Mouse (Mus musculus) NIH3T3 (cell line): Measurements from ENCODE around the gene Dcaf8.
A peak's percentile ranks its signal among the peaks of the same experiment; 100 is the strongest.

Source experiments
- DNase-seq: peaks from one replicate; pipeline ENCODE4 v3.0.0-alpha.2; 2012; ENCODE audit warnings: low read depth

The Dcaf8 gene

DNA sequence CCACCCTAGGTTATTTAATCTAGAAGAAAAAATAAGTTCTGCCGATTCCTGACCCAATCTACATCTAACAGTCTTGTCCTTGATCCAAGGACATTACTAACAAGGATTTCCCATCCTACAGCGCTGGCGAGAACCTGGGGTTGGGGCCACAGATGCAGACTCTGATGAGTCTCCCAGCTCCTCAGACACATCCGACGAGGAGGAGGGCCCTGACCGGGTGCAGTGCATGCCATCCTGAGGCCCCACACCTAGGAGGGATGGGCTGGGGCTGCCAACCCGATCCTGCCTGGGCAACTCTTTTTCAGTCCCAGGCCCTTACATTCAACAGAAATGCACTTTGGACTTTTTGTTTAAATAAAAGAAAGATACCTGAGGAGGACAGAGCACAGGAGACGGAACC is 46.6 kb downstream of the Dcaf8 start:
- no peak for DNase-seq

DNA sequence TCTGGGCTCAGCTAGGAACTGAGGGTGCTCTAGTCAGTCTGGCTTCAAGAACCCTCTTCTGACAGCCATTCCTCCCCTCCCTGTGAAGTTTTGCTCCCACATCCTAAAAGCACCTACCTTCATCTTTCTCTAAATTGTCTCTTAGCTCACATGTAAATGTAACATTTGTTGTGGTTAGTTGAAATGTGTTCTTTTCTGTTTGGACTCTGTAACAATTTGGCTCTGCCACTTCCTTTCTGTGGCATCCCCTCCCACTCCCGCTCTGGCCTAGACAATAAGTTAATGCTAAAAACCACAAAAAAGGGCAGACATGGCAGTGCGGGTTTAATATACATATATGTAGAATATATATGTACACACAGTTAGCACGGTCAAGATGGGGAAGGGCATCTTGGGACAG is 49.3 kb downstream of the Dcaf8 start:
- no peak for DNase-seq

DNA sequence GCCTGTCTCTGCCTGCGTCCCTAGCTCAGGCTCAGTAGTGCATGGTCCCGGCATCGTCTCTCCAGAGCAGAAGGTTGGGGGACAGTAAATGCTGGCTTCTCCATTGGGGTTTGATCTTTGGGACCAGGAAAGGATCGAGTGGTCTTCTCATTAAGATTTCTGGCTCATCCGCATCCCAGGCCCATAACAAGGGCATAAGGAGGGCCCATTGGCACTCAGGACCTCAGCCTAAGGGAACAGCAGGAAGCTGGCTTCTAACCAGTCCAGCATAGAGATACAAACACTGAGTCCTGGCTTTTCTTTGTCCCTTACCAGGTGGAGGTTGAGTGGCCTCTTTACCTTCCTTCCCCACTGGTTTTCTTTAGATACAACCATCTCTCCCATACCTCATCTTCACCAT is 50.0 kb downstream of the Dcaf8 start:
- no peak for DNase-seq

DNA sequence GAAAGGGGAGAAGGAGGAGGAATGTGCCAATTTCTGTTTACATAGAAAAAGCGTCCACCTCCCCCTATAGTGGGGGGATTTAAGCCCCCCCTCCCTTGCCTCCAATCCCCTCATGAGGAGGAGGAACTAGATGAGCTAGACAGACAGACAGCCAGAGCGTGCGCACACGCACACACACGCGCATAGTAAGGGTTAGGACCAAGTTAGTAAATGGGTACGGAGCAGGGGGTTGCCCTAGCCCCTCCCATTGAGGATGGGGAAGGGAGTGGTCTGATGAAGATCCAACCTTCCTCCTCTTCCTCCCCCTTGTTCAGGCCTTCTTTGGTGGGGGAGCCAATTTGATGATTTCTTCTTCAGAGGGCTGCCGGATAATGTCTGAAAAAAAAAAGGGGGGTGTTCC is 50.4 kb downstream of the Dcaf8 start:
- DNase-seq = no peak

DNA sequence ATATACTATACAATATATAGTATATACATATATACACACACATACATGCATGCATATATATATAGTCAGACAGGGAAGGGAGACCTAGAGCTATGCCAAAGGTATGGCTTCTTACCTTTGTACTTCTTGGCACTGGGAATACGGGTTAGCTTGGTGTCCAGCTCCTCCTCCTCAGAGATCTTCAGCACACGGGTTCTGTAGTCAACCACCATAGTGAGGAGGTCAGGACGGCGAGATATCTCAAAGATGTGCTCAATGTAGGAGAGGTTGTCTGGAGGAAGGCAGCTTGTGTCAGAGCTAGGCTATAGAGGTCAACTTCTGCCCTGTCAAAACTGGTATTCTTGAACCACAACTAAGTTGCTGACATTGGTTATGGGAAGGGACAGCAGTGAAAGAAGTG is 51.1 kb downstream of the Dcaf8 start:
- no peak for DNase-seq

DNA sequence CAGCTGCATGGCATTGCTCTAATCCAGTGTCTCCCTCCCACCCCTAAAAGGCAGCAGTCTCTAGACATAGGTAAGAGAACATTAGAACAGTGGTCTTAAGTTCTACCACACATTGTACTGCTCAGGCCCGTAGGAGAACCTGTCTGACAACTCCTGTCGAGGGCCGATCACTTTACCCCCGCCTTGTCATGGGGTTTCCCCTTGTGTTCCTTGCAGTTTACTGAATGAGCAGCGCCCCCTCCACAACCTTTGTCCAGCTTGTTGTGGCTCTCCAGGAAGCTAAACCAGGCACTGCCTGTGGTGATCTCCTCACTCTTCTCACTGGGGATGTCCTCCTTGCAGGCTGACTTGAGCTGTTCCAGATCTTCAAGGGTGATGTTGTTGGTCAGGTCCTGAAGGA is 52.3 kb downstream of the Dcaf8 start:
- DNase-seq = no peak

DNA sequence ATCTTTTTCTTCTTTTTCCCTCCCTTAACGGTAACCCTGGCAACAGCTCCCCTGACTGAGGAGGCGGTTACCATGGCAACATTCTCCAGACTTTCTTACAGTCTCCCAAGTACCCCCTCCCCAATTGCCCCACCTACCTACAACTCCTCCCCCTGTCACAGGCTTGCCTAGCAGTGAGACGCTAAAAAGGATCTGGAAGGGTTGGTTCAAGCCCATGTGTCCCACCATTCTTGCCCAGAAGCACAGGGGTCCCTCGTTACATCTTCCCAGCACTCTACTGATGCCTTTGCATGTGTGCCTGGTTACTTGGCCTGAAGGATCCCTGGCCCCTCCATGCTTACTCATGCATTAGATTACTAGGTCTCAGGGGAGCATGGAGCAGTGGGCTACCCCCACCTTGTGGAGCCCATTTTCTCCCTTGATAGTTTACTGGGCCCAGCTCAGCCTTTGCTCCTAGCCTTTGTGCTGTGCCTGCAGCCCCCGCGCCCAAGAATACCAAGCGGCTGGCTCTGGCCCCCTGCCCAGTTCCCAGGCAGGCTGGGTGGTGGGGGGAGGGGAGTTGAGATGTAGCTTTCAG is 53.1 kb downstream of the Dcaf8 start:
- DNase-seq = peak; percentile 41

DNA sequence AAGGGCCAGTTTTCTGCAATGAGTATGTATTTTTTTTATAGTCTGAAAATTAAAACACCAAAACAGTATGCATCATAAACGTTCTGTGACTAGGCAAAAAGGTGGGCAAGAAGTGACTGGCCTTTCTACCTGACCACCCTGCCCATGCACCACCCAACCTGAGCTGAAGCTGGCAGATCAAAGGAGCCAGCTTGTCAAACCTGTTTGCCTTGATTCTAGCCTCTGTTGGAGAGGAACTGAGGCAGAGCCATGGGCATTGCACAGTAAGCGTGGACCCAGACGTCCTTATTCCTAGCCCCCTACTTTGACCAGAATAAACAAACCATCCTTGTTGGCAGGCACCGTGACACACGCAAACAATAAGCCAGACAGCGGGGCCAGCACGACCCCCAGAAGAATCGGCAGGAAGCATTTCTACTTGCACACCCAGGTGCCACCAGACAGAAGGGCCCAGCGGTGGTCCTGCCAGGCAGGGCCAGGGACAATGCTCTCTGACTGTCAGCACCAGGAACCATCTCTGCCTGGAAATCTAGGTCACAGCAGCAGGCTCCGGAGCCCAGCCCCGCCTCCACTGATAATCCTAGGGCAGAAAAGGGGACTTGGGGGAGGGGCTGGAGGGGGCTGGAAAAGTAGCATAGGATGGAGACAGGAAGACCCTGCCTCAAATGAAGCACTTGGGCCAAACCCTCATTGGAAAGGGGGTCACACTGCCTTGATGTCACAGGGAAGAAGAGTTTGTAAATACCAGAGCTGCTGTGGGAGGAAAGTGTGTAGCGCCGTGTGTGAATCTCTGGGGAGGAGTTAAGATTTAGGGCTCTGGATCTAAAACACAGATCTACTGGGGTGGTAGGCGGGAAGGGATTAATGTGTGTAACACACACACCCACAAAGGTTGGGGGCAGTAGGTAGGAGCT is 54.3 kb downstream of the Dcaf8 start:
- DNase-seq = no peak

DNA sequence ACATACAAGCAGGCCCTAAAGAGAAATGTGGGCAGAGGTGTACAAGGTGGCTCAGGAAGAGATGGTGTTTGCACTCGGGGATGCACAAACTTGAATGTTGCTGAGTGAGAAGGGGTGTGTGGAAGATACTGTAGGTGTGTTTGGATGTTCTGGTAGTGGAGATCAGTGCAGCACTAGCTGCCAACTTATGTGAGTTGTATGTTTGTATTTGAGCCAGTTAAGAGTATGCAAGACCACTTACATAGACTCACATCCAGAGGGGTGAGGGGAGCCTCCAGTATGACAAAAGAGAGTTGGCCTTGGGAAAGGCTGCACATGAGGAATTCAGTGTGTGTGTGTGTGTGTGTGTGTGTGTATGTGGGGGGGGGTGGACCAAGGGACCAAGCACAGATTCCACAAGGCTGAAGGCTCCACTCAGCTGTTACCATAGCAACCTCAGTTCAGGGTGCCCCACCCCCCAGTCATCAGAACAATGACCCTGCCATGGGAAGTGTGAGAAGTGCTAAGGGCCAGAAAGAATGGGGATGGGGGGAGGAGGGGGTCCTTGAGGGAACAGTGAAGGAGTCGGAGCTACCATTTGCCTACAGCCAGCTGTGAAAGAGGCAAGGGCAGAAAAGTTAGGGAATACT is 55.1 kb downstream of the Dcaf8 start:
- DNase-seq = no peak

DNA sequence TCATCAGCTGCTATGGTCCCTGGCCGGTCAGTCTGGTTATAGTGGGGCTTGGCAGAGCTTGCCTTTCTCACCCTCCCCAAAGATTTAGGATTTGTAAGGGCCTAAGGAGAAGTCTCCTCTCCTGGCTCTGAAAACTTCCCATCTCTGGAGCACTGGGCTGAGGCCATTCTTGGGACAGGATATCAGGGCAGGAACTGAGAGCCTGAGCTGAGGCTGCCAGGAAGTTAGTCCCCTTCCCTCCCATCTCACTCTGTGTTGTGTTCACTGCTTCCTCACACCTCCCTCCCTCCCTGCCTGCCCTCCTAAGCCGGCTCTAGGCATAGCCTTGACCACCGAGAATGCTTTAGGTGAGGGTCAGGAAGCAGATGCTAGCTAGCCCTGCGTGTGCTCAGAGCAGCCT is 55.7 kb downstream of the Dcaf8 start:
- DNase-seq = no peak

DNA sequence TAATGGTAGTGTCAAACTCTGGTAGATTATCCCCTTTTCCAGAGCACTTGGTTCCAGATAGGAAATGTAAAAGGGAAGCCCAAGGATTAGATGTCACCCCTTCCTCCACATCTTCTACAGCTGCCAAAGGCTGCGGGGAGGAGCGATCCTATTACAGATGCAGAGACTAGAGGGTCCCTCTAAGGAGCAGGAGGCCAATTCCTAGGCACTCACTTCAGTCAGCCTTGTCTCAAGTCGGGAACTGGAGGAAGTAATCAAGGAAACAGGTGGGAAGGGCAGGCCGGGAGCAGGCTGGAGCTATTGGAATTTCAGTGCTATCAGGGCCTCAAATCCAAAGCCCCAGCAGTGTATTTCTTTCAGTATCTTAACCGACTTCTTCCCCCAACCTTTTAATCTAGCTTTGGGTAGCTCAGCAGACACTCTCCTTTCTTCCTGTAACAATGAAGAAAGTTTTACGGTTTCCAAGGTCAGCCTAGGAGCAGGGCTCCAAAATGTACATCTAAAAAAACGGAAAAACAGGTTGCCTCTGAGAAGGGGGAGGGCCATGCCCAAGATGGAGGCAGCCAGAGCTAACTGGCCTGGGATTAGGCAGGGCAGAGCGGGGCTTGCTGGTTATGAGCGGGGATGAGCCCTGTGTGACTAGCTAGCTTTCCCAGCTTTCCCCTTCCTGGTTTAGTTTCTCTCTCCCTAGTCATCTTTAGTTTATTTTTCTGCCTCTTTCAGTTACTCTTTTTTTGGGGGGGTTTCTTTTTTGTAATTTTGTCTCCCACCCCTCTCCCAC is 56.3 kb downstream of the Dcaf8 start:
- no peak for DNase-seq

DNA sequence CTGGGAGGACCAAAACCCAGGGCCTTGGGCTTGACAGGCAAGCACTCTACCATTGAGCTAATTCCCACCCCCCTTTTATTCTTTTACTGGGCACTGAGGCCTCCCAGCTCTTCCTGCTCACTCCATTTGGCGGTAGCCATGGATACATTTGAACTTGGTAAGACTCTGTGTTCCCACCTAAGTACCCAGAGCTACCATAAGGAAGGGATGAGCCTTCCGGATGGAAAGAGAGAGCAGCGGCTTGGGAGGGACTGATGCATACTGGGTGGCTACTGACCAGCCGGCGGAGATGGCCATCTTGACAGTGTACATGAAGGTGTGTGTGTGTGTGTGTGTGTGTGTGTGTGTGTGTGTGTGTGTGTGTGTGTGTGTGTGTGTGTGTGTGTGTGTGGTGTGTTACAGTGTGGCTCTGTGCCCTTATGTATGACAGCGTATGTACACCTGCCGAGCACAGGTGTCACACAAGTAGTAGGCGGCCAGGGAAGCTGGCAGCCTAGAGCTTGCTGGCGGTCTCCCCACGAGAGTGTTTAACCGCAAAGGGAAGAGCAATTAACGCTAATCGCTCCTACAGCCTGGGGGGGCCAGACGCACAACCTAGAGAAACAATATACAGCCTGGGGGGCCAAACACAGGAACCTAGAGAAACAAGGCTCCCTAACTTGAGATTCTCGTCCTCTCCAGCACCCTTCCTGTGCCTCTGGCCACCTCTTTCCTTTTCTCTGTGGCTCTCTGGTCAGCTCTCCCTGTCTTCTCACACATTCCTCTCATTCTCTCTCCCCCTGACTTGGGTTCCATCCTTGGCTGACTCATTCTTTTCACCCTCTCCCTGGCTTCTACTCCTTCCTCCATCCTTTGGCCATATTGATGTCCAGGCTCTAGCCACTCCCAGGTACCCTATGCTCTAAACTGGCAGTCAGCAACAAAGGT is 57.2 kb downstream of the Dcaf8 start:
- peak; percentile 48 for DNase-seq

DNA sequence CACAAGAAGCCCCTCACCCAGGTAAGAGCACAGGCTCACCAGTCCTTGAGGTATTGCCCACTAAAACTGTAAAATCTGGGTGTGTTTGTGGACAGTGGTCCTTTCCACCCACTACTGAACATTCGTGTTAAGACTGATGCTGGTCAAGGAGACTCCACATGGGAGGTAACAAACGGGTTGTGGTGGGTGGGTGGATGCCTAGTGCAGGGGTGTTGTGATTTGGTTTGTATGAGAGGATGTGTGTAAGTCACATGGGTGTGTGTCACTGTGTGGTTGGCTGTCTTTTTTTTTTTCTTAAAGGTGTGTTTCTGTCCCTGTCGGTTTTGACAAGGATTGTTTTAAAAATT is 57.8 kb downstream of the Dcaf8 start:
- peak; percentile 44 for DNase-seq

DNA sequence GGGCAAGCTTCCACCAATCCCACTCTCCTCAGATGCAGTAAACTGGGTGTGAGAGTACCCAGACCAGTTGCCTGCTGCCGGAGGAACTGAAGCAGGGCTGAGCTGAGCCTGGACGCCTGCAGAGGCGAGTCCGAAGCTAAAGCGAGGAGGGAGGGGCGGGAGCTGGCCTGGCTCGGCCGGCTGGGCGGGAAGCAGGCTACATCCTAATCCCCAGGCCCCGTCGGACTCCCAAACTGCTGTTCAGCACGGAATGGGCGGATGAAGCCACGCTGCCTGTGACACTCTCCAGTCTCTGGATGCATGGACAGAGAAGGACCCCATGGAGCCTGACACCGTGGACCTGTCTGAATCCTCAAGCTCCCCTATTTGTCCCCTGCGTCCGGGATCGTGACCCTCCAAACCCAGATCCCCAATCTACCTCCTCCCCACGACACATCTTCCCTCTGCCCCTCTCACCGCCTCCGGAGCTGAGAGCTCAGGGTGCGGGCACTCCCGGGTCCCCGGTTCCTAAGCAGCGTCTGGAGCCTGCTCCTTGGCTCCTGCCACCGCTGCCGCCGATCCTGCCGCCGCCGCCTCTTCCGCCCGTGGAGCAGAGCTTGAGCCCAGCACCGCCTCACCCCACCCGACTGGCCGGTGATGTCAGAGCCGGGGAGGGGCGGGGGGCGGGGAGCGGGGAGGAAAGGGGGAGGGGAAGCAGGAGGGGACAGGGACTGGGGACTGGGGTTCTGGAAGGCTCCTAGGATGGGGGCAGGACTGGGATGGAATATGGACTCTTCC is 58.4 kb downstream of the Dcaf8 start, which contains the start of gene Pea15a:
Pea15a (minus strand) TSS at position 664 of the 777 bp plus-strand sequence.
- DNase-seq = peak; percentile 87

DNA sequence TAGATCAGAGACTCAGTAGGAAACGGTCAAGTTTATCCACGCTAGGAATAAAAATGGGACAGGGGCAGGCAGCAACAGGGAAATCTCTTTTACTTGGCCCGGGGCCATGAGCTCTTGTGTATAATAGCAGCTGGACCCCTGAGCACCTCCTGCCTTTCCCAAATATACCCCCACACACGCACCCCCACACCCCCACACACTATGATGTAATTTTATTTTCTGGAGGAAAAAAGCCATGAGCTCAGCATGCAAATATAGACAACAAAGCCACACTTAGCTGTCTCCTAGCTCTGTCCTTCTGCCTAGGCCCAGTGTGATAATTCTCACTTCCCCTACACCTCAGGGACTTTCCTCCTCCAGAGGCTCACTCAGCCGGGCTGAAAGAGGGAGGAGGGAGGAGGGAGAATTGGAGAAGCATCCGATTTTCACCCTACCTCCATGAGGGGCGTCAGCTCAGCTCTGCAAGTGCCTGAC is 59.3 kb downstream of the Dcaf8 start:
- peak; percentile 28 for DNase-seq

DNA sequence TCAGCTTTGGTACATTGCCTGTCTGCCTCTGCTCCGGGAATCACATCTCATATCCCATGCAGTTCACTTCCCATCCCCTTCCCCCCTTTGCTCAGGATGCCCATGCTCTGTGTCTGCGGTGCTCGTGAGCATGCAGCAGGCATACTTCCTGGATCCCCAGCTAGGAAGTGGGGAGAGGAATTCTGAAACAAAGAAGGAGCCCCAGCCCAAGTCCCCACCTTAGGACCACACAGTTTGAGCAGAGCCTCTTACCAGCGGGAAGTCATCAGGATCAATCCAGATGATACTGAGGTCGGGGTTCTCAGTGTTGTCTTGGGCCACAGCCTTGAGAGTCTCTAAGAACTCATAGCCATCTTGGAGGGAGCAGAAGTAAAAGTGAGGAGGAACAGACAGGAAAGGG is 64.9 kb downstream of the Dcaf8 start:
- no peak for DNase-seq

DNA sequence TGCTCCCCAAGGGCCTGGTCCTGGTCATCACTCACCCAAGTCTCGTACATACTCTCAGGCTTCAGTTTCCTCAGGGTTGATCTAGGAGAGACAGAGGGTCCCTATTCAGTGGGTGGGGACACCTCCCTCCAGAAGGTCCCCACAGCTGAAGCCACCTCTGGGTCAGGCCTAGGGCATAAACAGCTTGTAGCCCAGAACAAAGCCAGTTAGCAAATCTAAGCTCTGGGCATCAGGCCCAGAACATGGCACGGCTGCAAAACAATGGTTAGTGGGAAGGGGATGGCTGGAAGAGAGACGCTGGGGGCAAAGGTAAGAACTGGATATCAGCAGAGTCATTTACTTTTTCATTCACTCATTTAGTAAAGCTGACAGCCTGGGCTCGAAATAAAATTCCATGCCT is 65.9 kb downstream of the Dcaf8 start:
- no peak for DNase-seq

DNA sequence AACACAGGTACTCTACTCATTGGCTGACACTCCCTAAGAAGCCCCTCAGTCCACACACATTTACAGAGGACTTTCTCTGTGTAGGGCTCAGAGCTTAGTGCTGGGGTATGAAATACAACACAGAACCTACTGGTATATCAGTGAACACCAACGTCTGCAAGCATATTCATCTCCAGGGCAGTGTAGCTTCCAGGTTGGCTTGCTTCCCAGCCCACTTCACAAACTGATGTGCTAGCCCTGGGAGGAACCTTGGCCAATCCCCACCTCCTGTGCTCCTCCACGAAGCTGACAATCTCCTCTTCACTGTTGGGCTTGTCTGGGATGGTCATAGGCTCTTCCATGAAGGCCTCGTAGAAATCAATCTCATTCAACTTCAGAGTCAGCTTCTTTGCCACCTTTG is 66.9 kb downstream of the Dcaf8 start:
- peak; percentile 40 for DNase-seq

DNA sequence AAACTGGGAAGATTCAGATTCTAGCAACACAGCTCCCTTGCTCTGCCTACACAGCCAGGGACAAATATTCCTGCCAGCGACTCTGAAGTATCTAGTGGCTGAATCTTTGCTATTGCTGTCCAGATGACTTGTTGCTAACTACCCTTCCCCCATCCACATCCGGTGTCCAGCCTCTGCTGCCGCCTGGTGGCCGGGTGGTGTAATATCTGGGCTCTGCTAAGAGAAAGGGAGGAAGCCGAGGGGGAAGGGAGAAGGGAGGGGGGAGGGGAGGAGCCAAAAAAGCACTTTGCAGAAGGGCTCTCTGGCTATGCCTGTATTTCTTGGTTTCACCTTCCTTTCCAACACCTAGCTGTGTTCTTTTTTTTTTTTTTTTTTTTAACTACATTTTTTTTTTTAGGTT is 69.3 kb downstream of the Dcaf8 start:
- peak; percentile 95 for DNase-seq

DNA sequence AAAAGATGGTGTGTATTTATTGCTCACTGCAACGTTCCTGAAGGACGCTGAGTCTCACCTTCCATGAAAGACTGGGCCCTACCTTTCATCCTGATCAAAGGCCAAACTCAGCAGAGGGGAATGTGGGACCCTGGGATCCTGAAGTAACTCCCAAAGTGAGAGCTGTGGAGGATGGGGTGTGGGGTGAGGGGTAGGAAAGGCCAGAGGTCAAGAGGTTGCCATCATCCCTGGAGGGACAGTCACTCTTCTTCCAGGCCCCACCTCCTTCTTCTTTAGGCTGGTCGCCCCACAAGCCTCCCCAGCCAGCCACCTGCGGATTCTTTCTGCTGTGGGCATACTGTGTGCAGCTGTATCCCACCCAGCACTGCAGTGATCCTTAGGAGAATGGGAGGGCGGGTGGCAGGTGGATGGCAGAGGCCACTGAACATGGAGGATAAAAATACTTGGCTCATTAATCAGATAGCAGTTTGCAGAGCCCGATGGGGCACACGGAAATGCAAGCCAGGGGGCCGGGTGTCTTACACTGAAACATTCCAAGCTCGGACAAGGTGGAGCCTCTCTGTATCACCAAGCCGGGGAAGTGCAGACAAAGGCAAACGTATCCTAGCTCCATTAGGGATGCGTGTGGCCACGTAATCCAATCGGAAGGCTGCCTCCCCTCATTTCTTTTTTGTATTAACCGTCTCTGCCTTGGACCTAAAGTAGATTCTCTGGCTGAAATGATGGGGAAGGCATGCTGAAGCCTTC is 70.5 kb downstream of the Dcaf8 start:
- no peak for DNase-seq
